Mouse (Mus musculus) layer of hippocampus, adult 2 months (tissue): ENCODE data around the gene Hes6. TPM values are rescaled to one million over a fixed set of nuclear protein-coding genes. Genes with fewer than 3 reads are reported as not detected.

ENCODE experiments used
- DNase-seq, 2 experiments: peaks; one replicate each; pipeline ENCODE4 v3.0.0; 2022; ENCODE audit warnings: low spot score in 2 of 2
- H3K27ac ChIP-seq: fragments of 200-600 bp; 2 replicates; pipeline ENCODE4 v1.8.1; 2022
- H3K4me3 ChIP-seq: fragments of 200-600 bp; 2 replicates; pipeline ENCODE4 v1.8.1; 2022; ENCODE audit warnings: mild to moderate bottlenecking
- CTCF ChIP-seq: fragments of 200-600 bp; conservative IDR thresholded peaks from 2 replicates; pipeline ENCODE4 v1.8.1; 2022; ENCODE audit warnings: antibody characterized with exemption, mild to moderate bottlenecking, moderate library complexity
- total RNA-seq, 2 experiments: library from RNA; stranded (reverse); gene quantifications; 2 replicates each; pipeline ENCODE4 v1.2.3; 2021

The Hes6 gene
- total RNA-seq, 2 experiments from 2014 or later: 15.4 to 15.7 TPM

DNA sequence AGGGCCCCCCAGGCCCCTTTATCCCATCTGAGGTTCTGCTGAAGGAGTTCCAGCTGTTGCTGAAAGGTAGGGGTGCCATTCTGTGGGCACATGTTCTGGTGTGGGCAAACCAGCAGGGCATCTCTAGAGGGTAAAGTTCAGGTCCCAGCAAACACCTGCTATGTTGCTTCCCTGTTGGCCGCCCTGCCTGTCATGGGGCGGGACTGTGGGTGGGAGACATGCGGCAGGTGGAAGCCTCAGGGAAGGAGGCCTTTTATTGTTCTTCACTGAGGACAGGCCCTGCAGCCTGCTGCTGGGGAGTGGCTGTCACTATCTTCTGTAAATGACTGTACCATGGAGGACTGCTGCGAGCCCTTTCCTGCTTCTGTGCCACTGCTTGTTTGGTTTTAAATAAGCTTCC lies 44.4 kb downstream of the Hes6 start:
- Histone ChIP-seq H3K4me3 (no peak overlapping the region), H3K27ac (no peak overlapping the region)
- DNase-seq: no peak
- TF ChIP-seq CTCF: no peak

DNA sequence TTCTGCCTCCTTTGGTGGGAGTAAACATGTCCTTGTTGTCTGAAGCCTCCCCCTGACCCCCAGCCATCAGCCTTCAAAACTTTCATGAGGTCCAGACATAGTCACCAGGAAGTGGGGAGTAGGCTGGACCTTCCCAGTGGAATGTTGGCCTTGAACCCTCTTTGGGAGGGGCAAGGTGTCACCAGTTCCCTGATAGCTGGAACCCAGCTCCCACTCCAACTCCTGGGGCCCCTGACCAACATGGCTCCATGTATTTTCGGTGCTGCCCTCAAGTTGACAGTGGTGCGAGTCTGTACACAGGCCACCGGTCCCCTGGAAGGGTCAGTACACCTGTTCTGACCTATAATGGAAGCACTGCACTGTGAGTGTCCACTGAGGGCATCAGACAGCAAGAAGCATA lies 46.5 kb downstream of the Hes6 start:
- no peak overlapping the region for H3K27ac ChIP-seq
- no peak for TF ChIP-seq CTCF
- DNase-seq: no peak

DNA sequence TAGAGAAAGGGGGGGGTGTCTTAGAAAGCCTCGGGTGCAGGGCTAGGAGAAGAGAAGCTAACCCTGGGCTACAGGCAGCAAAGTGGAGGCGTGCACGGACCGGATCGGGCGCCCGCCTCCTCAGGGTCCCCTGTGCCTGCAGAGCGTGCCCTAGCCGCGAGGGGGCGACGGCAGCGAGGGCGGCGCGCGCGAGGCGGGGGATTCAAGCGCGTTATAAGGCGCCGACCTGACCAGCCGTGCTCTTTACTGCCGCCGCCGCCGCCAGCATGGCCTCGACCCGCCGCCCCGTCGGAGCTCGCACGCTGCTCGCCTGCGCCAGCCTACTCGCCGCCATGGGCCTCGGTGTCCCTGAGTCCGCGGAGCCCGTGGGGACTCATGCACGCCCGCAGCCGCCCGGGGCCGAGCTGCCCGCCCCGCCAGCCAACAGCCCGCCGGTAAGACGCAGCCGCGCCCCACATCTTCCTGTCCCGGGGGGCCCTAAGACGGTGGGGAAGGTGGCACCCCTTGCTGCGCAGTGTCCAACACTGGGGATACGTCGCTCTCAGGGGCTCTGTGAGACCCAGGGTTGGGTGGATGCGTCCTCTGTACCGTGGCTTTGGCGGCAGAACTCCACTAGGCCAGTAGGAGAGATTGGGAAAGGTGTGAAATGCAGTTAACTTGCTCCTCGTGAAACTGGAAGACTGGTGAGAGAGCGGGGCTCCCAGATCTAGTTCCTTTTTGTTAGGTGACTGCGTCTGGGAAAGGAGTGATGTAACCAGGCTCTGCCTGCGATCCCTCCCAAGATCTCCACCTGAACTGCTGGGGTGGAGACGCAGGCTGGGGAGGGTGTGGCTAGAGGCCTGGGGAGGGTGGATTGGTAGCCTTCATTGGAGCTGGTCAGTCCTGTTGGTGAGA lies 47.4 kb downstream of the Hes6 start, which contains the start of gene Erfe:
Gene Erfe, plus strand, starts transcription at position 216 of the 894 bp plus-strand sequence.
- H3K27ac ChIP-seq: no peak within 1 kb of the TSS
- peak within 1 kb of the TSS; percentile 43 for H3K4me3 ChIP-seq
- TF ChIP-seq CTCF: peak; percentile 89
- DNase-seq: peak in 1 of 2 experiments; percentile 55

More for the DNA sequence above, 46.5 kb downstream of the Hes6 start:
- no peak overlapping the region for H3K4me3 ChIP-seq

DNA sequence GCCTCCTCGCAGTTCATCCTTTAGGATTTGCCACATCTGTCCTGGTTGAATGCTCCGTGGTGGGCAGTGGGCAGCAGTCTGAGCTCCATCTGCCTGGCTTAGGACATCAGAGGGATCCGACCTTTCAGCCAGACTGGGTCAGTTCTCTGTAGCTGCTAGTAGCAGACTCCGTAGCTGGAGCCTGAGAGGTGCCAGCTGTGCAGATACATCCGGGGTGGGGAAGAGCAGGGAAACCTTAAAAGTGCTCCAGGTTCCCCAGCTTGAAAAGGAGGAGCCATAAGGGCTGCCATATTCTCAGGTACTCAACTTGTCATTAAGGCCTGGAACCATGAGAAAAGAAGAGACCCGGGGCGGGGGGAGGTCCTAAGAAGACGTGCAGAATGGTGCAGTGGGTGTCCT lies 48.0 kb downstream of the Hes6 start:
- no peak overlapping the region for H3K27ac ChIP-seq
- no peak overlapping the region; the same call in 1 of the 2 replicates for H3K4me3 ChIP-seq
- TF ChIP-seq CTCF: no peak
- no peak for DNase-seq

DNA sequence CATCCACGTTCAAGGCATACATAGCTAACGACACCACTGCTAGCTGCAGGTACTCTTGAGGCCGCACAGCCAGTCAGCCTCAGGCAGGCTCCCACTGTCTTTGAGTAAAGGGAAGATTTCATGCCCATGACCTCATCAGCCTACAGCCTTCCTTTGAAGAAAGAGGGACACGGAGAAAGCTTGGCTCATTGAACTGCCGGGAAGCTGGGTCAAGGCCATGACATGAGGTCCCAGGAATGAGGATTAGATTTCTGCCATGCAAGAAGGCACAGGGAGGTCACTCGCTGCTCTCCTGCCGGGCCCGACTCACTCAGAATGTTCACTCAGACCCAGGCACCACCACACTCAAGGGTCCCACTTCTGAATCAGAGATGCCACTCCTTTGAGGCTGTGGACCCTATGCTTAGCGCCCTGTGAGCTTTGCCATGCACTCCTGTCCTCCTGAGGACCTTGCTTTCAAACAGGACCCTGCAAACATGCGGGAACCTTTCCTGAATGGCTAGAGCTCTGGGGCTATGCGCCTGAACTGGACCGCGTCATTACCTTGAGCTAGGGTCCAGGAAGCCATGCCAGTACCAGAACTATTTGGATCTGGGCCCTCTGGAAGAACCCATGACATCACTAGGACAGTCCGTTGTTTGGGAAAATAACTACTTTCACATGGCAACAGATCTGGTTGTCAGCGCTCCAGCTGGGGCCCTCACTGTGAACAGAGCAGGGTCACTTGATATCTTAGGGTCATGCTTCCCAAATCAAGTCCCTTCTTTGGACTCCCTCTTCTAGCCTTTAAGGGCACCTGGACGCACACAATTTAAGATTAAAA lies 48.8 kb downstream of the Hes6 start:
- TF ChIP-seq CTCF: no peak
- no peak overlapping the region for H3K4me3 ChIP-seq
- H3K27ac ChIP-seq: no peak overlapping the region
- DNase-seq: no peak

DNA sequence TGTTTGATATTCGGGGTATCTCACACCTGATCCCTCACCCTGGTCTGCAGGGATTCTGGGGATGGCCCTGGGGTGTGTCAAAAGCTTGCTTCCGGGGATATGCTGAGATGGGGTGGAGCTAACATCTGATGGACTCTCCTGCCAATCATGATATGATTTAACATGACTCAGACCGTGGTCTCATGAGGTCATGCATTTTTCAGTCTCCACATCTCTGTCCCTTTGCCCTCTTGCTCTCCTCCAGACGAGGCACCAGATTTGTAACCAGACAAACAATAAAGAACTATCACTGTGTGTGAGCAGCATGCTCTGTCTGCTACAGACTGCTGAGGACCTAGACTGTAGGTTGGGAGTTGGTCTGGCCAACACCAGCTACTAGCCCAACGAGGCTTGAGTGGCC lies 51.7 kb downstream of the Hes6 start:
- Histone ChIP-seq H3K27ac (no peak overlapping the region), H3K4me3 (no peak overlapping the region)
- no peak for TF ChIP-seq CTCF
- DNase-seq: no peak

Other genes starting within 250 kb of the Hes6 start
- gene Ramp1, start 234.2 kb downstream of the Hes6 start, total RNA-seq: 10 to 100 TPM; 57.2 to 61.5 TPM
- gene Ube2f, start 163.7 kb downstream of the Hes6 start, total RNA-seq: 10 to 100 TPM; 44.9 to 50.7 TPM
- gene Scly, start 115.7 kb downstream of the Hes6 start, total RNA-seq: 10 to 100 TPM; 21.1 to 21.7 TPM
- under 1 TPM; 0.05 to 0.10 TPM for gene Espnl, start 92.0 kb downstream of the Hes6 start, total RNA-seq
- gene Klhl30, start 63.0 kb downstream of the Hes6 start, total RNA-seq: under 1 TPM in 1 of 2 experiments, not detected in 1; 0.15 TPM
- not detected for gene Erfe, start 47.6 kb downstream of the Hes6 start, total RNA-seq
- gene Ilkap, start 15.2 kb downstream of the Hes6 start, total RNA-seq: 10 to 100 TPM; 66.6 to 67.9 TPM
- gene Per2, start 45.3 kb upstream of the Hes6 start, total RNA-seq: 10 to 100 TPM; 21.2 to 27.5 TPM
- 10 to 100 TPM; 11.0 to 13.6 TPM for gene Traf3ip1, start 80.6 kb upstream of the Hes6 start, total RNA-seq
- 10 to 100 TPM; 32.4 to 40.1 TPM for gene Asb1, start 126.5 kb upstream of the Hes6 start, total RNA-seq